Mouse (Mus musculus): Measurements from ENCODE around the gene Arl6ip6. TPM values are rescaled to one million over a fixed set of nuclear protein-coding genes. Genes with fewer than 3 reads are reported as not detected.

Gene Arl6ip6
- 27.7 TPM for polyA plus RNA-seq (2017; shearing (Covaris generic))

DNA sequence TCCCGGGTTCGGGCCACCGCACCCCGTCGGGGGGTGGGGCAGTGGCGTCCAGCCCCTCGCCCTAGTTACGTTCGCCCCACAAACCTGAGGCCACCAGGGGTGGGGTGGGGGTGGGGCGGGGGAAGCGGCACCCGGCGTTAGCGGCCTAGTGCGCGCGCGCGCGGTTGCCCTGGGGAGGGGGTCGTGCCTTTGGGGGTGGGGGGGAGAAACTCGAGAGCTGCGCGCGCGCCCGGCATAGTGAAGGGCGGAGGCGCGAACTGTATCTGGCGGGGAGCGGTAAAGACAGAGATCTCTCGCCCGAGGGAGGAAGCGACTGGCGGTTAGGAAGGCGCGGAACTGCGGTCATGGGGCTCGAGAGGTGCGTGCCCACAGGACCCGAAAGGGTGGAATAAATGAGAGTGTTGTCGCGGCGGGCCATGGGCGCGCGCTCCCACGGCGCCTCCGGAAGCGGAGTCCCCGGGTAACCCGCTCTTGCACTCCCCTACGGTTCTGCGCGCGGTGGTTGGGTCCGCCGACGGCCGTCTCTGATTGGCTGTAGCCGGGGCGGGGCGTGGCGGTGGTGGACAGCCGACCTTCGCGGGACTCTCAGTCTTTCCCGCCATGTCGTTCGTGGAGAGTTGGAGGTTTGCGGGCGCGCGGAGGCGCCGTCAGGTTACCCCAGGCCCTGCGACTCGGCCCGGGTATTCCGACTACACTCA is at the start of gene Arl6ip6:
Gene Arl6ip6, plus strand, starts transcription at position 204 of the 698 bp plus-strand sequence.

DNA sequence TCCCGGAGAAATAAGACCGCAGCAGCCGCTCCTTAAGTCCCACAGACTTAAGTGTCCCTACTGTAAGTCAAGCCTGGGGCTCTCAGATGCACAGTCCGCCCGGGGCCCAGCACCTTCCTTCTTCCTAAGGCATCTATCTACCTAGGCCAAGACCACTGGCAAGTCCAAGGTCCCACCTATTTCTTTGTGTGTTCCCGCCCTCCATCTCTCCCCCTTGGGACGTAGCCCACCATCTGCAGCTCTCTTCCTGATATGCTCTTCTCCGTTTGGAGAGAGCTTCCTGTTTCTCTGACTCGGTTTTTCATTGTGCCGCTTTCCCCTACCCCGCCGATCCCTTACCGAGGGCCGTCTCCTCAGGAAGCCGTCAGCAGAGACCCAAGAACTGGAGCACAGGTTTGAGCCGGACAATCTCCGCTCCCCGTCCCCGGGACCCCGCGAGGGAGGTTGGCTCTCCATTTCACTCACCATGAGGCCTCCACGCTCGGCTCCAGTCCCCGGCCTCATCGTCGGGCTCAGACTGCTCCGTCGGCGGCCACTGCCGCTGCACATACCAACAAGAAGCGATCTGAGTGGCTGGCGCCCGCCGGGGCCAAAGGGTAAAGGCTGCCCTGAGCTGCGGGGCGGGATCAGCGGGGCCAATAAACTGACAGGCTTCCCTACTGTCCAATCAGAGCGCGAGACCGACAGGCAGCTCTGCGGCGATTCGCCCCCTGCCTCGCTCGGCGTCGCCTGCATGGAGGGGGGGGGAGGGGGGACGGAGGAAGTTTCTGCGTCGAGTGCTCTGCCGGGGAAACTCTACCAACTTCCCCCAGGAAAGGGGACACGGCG is 628 bp upstream of the Arl6ip6 start, which contains the start of gene Prpf40a:
Gene Prpf40a, minus strand, starts transcription at position 601 of the 828 bp plus-strand sequence.

Other genes with a start within 250 kb of the Arl6ip6 start
- gene Prpf40a, start 442 bp upstream of the Arl6ip6 start, polyA plus RNA-seq (2017; shearing (Covaris generic)): 181 TPM

Data from CD4-positive, CD25-positive, alpha-beta regulatory T cell, adult 9 weeks (primary cell).